Mouse (Mus musculus) liver, postnatal 0 days (tissue): ENCODE measurements around the gene Atrnl1. TPM values are rescaled to one million over a fixed set of nuclear protein-coding genes. Genes with fewer than 3 reads are reported as not detected.

Experiments
- ATAC-seq: fragments of 200-750 bp; cut with Nextera tagmentation; 2 replicates; pipeline ENCODE4 v1.8.0; 2017; ENCODE audit warnings: mild to moderate bottlenecking, moderate library complexity
- DNase-seq: peaks from one replicate; pipeline ENCODE4 v3.0.0-alpha.2; 2016
- H3K27ac ChIP-seq: fragments of 300-500 bp; sonication (generic); 2 replicates; pipeline ENCODE4 v1.5.1; 2014; ENCODE audit warnings: antibody characterized with exemption, moderate library complexity, mild to moderate bottlenecking, low read depth
- H3K27me3 ChIP-seq: fragments of 300-500 bp; sonication (generic); 2 replicates; pipeline ENCODE4 v1.6.1; 2014; ENCODE audit warnings: low read length, control low read depth, mixed read lengths; ENCODE audit not compliant: insufficient read depth
- H3K36me3 ChIP-seq: fragments of 300-500 bp; sonication (generic); replicated peaks from 2 replicates; pipeline ENCODE4 v1.6.1; 2014; ENCODE audit warnings: mild to moderate bottlenecking, control low read depth, low read length, moderate library complexity, mixed read lengths; ENCODE audit not compliant: insufficient read depth
- H3K4me1 ChIP-seq: fragments of 300-500 bp; sonication (generic); 2 replicates; pipeline ENCODE4 v1.6.1; 2014; ENCODE audit warnings: antibody characterized with exemption, mild to moderate bottlenecking, control low read depth; ENCODE audit not compliant: insufficient read depth
- H3K4me2 ChIP-seq: fragments of 300-500 bp; sonication (generic); 2 replicates; pipeline ENCODE4 v1.6.1; 2014; ENCODE audit warnings: low read depth, mild to moderate bottlenecking, low read length, moderate library complexity, mixed read lengths
- H3K4me3 ChIP-seq: fragments of 300-500 bp; sonication (generic); 2 replicates; pipeline ENCODE4 v1.5.1; 2014; ENCODE audit warnings: low read depth, low read length
- H3K9ac ChIP-seq: fragments of 300-500 bp; sonication (generic); replicated peaks from 2 replicates; pipeline ENCODE4 v1.6.1; 2014; ENCODE audit warnings: mild to moderate bottlenecking, moderate library complexity
- H3K9me3 ChIP-seq: fragments of 300-500 bp; sonication (generic); 2 replicates; pipeline ENCODE4 v1.6.1; 2016; ENCODE audit warnings: mild to moderate bottlenecking, control low read depth, low read length, mixed read lengths
- CTCF ChIP-seq: sonication (generic); IDR thresholded peaks from 2 replicates; pipeline ENCODE4 v1.5.1; 2016; ENCODE audit warnings: antibody characterized with exemption, low read depth
- EP300 ChIP-seq: IDR thresholded peaks from 2 replicates; pipeline ENCODE4 v1.6.1; 2016; ENCODE audit warnings: antibody characterized with exemption, low read depth, mild to moderate bottlenecking
- WGBS: fragments of 180-500 bp; shearing (Covaris S2); extraction: QIAGEN DNeasy Blood & Tissue Kit; methylation state at CpG from one replicate; pipeline ENCODE4 v1.1.7; 2014; ENCODE audit not compliant: insufficient replicate concordance; 5-methylcytosine and 5-hydroxymethylcytosine counted together
- polyA plus RNA-seq: library from polyadenylated mRNA; unstranded; fragments of >200 nt; fragmentation: Nextera tagmentation; extraction: Ambion mirVana; gene quantifications from 2 replicates; pipeline ENCODE4 v1.2.1, GENCODE M21; 2015

Gene Atrnl1
- polyA plus RNA-seq, 1 experiment from 2014 or later = 0.70 TPM

DNA sequence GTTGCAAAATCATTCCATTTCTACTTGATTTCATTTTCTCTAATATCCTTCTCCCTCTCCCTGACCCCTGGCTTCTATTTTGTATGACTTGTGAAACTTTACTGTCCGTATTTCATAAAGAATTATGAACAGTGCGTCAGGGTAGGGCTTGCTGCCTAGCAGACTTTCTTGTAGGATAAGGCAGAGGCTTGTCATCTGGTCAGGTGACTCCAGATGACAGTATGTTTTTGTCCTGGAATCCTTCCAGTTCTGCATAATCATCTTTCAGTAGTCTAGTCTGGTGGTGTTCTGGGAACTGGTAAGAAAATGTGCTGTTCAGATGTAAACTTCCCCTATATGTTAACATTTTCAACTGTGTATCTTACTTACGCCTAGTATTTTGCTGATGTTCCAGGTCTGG lies 4.9 kb upstream of the Atrnl1 start:
- Histone ChIP-seq H3K27ac (no peak overlapping the region), H3K9me3 (0 out of 2 replicates have a peak, but pooled peaks cover 4% of the 10 kb centered on the region), H3K27me3 (no peaks in the 10 kb centered on the region), H3K4me3 (no peak overlapping the region), H3K4me2 (no peak overlapping the region), H3K4me1 (0 out of 2 replicates have a peak, but pooled peaks cover 5% of the 10 kb centered on the region), H3K36me3 (no peaks in the 10 kb centered on the region), H3K9ac (no peak overlapping the region)
- WGBS = 62% methylated on average over 3 of the region's 3 CpGs
- DNase-seq (no peak), ATAC-seq (no peak)
- no peak for TF ChIP-seq EP300
- no peak for TF ChIP-seq CTCF

DNA sequence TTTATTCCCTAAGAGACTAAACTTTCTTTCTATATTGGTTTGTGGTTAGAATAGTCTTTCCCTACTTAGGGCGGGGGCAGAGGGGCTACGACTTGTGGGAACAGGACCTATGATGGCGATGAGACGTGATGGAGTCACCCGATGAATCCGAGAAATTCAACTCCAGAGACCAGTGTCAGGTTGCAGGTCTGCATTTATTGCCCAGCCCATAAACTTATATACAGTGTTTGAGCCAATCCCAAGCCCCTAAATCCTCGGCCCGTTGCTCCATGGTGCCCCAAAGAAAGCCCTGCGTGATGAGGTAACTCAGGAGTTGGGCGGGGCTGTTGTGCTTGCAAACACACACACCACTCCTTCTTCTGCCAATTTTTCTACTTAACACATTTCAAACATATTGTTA lies 4.5 kb upstream of the Atrnl1 start:
- WGBS = 85% methylated on average over 10 of the region's 10 CpGs
- no peak overlapping the region for H3K27ac ChIP-seq
- TF ChIP-seq CTCF = no peak
- TF ChIP-seq EP300 = no peak
- no peak for DNase-seq
- no peak overlapping the region for H3K9ac ChIP-seq
- no peak overlapping the region for H3K4me2 ChIP-seq
- no peaks in the 10 kb centered on the region for H3K36me3 ChIP-seq
- no peak overlapping the region for H3K4me3 ChIP-seq
- H3K27me3 ChIP-seq = no peaks in the 10 kb centered on the region
- 0 out of 2 replicates have a peak, but pooled peaks cover 4% of the 10 kb centered on the region for H3K9me3 ChIP-seq
- 0 out of 2 replicates have a peak, but pooled peaks cover 5% of the 10 kb centered on the region for H3K4me1 ChIP-seq
- no peak for ATAC-seq

DNA sequence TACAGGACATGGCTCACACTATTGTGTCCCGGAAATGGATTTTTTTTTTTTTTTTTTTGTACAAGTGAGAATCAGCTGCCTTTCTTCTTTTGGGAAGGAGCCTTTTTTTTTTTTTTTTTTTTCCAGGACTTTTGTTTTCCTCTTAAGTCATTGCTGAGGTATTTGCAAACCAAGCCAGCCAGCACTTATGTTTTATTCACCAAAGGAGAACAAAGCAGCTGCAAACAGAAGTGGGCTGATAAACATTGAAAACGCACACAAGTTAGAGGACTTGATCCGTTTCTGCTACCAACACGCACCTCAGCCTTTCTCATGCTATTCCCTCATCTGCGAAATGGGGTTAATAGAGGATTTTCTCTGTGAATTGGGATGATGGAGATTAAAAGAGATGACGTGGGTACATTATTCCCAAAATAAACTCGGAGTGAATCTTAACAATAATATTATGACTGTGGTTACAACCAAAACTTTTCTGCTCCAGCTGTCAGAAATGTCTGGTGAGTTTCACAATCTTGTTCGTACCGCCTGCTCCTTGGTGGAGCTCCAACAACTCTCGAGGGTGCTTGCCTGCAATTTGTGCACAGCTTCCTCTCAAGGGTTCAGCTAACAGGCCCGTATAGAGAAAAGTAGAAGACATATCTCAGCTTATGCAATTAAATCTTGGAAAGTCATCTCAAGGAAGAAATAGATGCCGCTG lies 1.3 kb upstream of the Atrnl1 start:
- Histone ChIP-seq H3K36me3 (no peaks in the 10 kb centered on the region), H3K27me3 (no peaks in the 10 kb centered on the region), H3K4me1 (peaks cover 12% of the 10 kb centered on the region), H3K27ac (peak overlapping the region; percentile 91), H3K4me3 (peak overlapping the region; percentile 92), H3K9me3 (0 out of 2 replicates have a peak, but pooled peaks cover 4% of the 10 kb centered on the region), H3K9ac (peak overlapping the region; percentile 83), H3K4me2 (peak overlapping the region; percentile 98)
- 20% methylated on average over 12 of the region's 12 CpGs for WGBS
- TF ChIP-seq EP300 (no peak), CTCF (no peak)
- DNase-seq (no peak), ATAC-seq (no peak)

DNA sequence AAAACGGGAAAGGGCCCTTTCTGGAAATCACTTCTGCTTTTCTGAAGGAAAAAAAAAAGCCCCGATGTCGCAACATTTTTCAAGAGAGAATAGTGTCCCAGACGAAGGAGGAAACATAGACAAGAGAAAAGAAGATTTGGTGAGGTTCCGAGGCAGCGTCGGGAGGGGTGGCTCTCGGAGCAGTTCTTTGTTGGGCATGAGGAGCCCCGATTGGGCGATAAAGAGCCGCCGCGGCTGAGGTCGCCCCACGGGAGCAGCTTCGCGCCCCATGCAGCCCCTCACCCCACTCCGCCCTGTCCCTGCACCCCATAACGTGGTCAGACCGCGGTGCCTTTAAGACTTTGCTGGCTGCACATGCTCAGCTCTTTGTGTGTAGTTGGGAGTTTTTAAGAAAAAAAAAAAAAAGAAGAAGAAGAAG lies 767 bp upstream of the Atrnl1 start:
- TF ChIP-seq CTCF = no peak
- TF ChIP-seq EP300 = no peak

DNA sequence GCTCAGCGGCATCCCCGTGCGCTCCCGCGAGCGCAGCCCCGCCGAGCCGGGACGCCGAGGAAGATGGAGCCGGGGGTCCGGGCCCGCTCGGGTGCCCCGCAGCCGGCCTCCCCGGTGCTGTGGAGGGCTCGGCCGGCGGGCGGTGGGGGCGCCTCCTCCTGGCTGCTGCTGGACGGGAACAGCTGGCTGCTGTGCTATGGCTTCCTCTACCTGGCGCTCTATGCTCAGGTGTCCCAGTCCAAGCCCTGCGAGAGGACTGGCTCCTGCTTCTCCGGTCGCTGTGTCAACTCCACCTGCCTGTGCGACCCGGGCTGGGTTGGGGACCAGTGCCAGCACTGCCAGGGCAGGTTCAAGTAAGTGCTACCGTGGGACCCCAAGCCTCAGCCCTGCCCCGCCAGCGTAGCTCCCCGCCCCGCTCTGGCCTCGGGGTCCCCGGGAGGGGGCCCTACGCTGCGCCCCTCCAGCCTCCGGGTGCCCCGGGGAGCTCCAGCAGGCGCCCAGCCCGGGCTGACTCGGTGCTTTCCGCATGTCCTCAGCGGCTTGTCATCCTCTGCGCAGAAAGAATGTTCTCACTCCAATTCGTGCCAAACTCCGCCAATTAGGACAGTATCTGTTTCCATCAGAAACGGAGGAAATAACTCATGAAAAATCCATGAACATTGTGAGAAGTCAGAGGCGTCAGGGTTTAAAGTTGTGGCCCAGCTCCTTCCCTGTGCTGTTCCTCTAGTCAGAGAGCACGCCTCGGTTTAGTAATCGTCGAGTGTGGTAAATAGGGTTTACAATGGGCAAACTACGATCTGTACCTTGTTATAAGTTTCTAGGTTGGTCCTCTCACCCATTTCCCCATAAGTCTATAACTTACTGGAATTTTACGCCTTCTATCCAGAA lies 701 bp downstream of the Atrnl1 start:
- Histone ChIP-seq H3K9me3 (no peaks in the 10 kb centered on the region), H3K4me3 (peak overlapping the region; percentile 92), H3K9ac (peak overlapping the region; percentile 83), H3K27ac (peak overlapping the region; percentile 91), H3K27me3 (no peaks in the 10 kb centered on the region), H3K36me3 (no peaks in the 10 kb centered on the region), H3K4me1 (peaks cover 12% of the 10 kb centered on the region), H3K4me2 (peak overlapping the region; percentile 98)
- peak; percentile 42 for TF ChIP-seq CTCF
- no peak for TF ChIP-seq EP300
- DNase-seq (peak; percentile 67), ATAC-seq (peak; percentile 74)
- WGBS = 2% methylated on average over 36 of the region's 57 CpGs

More for the DNA sequence above, 767 bp upstream of the Atrnl1 start:
- Histone ChIP-seq H3K27ac (peak overlapping the region; percentile 91), H3K4me1 (peaks cover 12% of the 10 kb centered on the region), H3K9me3 (0 out of 2 replicates have a peak, but pooled peaks cover 3% of the 10 kb centered on the region), H3K36me3 (no peaks in the 10 kb centered on the region), H3K27me3 (no peaks in the 10 kb centered on the region), H3K4me2 (peak overlapping the region; percentile 98), H3K9ac (peak overlapping the region; percentile 83), H3K4me3 (peak overlapping the region; percentile 92)
- WGBS = 1% methylated on average over 21 of the region's 21 CpGs
- ATAC-seq = peak; percentile 2; the same call in 1 of the 2 replicates
- no peak for DNase-seq

DNA sequence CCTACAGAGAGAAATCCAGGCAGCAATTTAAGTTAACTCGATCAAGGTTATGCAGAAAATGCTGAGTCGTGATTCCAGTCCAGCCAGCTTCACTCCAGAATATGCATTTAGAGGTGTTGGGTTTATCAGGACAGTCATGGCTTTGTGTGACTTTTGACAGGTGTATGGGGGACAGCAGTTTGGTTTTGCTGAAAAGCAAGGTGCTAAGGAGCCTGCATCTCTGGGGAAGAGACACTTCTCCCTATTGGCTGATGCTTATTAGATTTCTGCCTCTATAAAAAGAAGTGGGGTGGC lies 1.3 kb downstream of the Atrnl1 start:
- no peak overlapping the region for H3K27ac ChIP-seq
- H3K9ac ChIP-seq = peak overlapping the region; percentile 83
- H3K4me3 ChIP-seq = peak overlapping the region; percentile 92
- DNase-seq = no peak
- H3K9me3 ChIP-seq = no peaks in the 10 kb centered on the region
- peak overlapping the region; percentile 98 for H3K4me2 ChIP-seq
- peaks cover 12% of the 10 kb centered on the region for H3K4me1 ChIP-seq
- no peaks in the 10 kb centered on the region for H3K27me3 ChIP-seq
- 17% methylated on average over 2 of the region's 2 CpGs for WGBS
- TF ChIP-seq EP300 (no peak), CTCF (no peak)
- no peaks in the 10 kb centered on the region for H3K36me3 ChIP-seq
- no peak for ATAC-seq
